Mouse (Mus musculus) forebrain, embryonic 15.5 days (tissue): ENCODE data around the gene Top1. TPM values are rescaled to one million over a fixed set of nuclear protein-coding genes. Genes with fewer than 3 reads are reported as not detected.
"Not testable (repeated sequence)": the region's sequence is repeated elsewhere in the genome, so short reads cannot be mapped to it uniquely, and the experiment has no call there.

Experiments
- ATAC-seq: fragments of 200-750 bp; cut with Nextera tagmentation; replicated peaks from 2 replicates; pipeline ENCODE4 v1.8.0; 2017; ENCODE audit warnings: mild to moderate bottlenecking, moderate TSS enrichment, moderate library complexity
- H3K27ac ChIP-seq: fragments of 300-500 bp; sonication (generic); replicated peaks from 2 replicates; pipeline ENCODE4 v1.5.1; 2015; ENCODE audit warnings: mild to moderate bottlenecking, inconsistent platforms
- H3K27me3 ChIP-seq: fragments of 300-500 bp; sonication (generic); 2 replicates; pipeline ENCODE4 v1.6.1; 2015; ENCODE audit warnings: inconsistent platforms
- H3K36me3 ChIP-seq: fragments of 300-500 bp; sonication (generic); 2 replicates; pipeline ENCODE4 v1.6.1; 2015; ENCODE audit warnings: mild to moderate bottlenecking, inconsistent platforms
- H3K4me1 ChIP-seq: fragments of 300-500 bp; sonication (generic); 2 replicates; pipeline ENCODE4 v1.6.1; 2015; ENCODE audit warnings: inconsistent platforms
- H3K4me2 ChIP-seq: fragments of 300-500 bp; sonication (generic); replicated peaks from 2 replicates; pipeline ENCODE4 v1.6.1; 2015; ENCODE audit warnings: mild to moderate bottlenecking, inconsistent platforms
- H3K4me3 ChIP-seq: fragments of 300-500 bp; sonication (generic); 2 replicates; pipeline ENCODE4 v1.5.1; 2015; ENCODE audit warnings: mild to moderate bottlenecking, inconsistent platforms
- H3K9ac ChIP-seq: fragments of 300-500 bp; sonication (generic); replicated peaks from 2 replicates; pipeline ENCODE4 v1.6.1; 2015; ENCODE audit warnings: mild to moderate bottlenecking, inconsistent platforms
- H3K9me3 ChIP-seq: fragments of 300-500 bp; sonication (generic); 2 replicates; pipeline ENCODE4 v1.6.1; 2016; ENCODE audit warnings: inconsistent platforms
- WGBS: fragments of 180-500 bp; shearing (Covaris S2); methylation state at CpG from one replicate; pipeline ENCODE4 v1.1.7; 2015; ENCODE audit warnings: mixed read lengths; 5-methylcytosine and 5-hydroxymethylcytosine counted together
- polyA plus RNA-seq: library from polyadenylated mRNA; unstranded; fragments of >200 nt; fragmentation: Nextera tagmentation; extraction: Ambion mirVana; gene quantifications from 2 replicates; pipeline ENCODE4 v1.2.1, GENCODE M21; 2015

Gene Top1
- polyA plus RNA-seq, 1 experiment from 2014 or later: 106 TPM

GRCm38 (mm10) chr2:160646144-160646844 is 606 bp downstream of the Top1 start:
- peaks cover 36% of the 10 kb centered on the region for H3K4me1 ChIP-seq
- H3K4me3 ChIP-seq: peak overlapping the region; percentile 68
- ATAC-seq: peak; percentile 26; the same call in 1 of the 2 replicates
- no peaks in the 10 kb centered on the region for H3K27me3 ChIP-seq
- under 1% methylated on average over 71 of the region's 76 CpGs for WGBS
- H3K9ac ChIP-seq: peak overlapping the region; percentile 92
- peak overlapping the region; percentile 98 for H3K27ac ChIP-seq
- no peaks in the 10 kb centered on the region for H3K9me3 ChIP-seq
- peak overlapping the region; percentile 83 for H3K4me2 ChIP-seq
- H3K36me3 ChIP-seq: no peaks in the 10 kb centered on the region

DNA sequence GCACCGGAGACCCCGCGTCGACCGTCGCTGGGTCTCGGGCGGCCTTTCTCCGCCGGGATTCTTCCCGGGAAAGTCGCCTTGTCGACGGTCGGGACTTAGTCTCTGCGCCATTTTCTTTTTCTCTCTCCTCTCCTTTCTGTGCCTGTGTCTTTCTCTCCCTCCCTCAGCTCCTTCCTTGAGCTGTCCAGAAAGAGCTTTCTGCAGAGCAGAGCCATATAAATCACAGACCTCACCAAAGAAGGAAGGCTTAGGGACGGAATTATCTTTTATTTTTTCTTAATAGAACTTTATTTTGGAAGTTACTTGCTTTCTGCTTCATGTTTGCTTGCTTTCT is 1.1 kb downstream of the Top1 start:
- H3K4me3 ChIP-seq: peak overlapping the region; percentile 68
- no peak for ATAC-seq
- peaks cover 38% of the 10 kb centered on the region for H3K4me1 ChIP-seq
- H3K4me2 ChIP-seq: peak overlapping the region; percentile 83
- under 1% methylated on average over 17 of the region's 17 CpGs for WGBS
- H3K27me3 ChIP-seq: no peaks in the 10 kb centered on the region
- peak overlapping the region; percentile 92 for H3K9ac ChIP-seq
- H3K9me3 ChIP-seq: no peaks in the 10 kb centered on the region
- peak overlapping the region; percentile 98 for H3K27ac ChIP-seq
- no peaks in the 10 kb centered on the region for H3K36me3 ChIP-seq

DNA sequence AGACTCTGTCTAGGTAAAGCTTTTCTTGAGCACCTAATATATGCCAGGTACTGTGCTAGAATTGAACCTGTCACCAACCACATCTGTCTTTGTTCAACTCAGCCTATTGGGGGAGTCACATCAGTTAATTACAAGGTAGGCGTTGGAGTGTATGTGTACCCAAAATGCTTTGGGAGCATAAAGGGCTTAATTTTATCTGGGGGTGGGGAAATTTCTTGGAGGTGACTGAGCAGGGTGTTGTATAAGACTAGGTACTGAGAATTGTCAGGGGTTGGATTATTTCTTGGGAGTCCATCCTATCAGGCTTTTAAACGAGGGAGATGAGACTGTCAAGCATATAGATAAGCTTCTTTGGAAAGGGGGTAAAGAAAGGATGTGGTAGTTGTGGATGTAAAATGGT is 2.4 kb downstream of the Top1 start:
- Histone ChIP-seq H3K4me3 (peak overlapping the region; percentile 68), H3K27ac (0 out of 2 replicates have a peak overlapping the region, but pooled peaks have one; percentile 14), H3K9me3 (no peaks in the 10 kb centered on the region), H3K9ac (peak overlapping the region; percentile 92), H3K4me2 (peak overlapping the region; percentile 83), H3K4me1 (peaks cover 48% of the 10 kb centered on the region), H3K27me3 (no peaks in the 10 kb centered on the region), H3K36me3 (0 out of 2 replicates have a peak, but pooled peaks cover 3% of the 10 kb centered on the region)
- WGBS: 14% methylated on average over 2 of the region's 2 CpGs
- ATAC-seq: no peak

DNA sequence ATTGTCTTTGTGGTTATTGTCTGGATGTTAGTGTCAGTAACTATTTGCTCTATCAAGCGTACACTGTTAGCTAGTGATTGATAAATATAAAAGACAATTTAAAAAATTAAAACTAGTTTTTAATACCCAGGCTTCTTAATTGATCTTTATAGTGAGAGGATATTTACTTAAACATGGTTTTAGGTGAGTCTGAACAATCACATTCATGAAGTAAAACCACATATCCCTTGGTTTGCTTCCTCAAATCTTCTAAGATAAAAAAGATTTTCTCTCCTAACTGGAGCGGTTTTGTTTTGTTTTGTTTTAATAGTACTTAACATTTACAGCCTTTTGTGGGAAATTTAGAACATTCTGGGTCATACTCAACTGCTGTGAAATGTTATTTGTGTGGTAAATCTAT is 3.4 kb downstream of the Top1 start:
- no peak for ATAC-seq
- H3K9ac ChIP-seq: peak overlapping the region; percentile 49

GRCm38 (mm10) chr2:160651165-160651564 is 5.5 kb downstream of the Top1 start:
- Histone ChIP-seq H3K27me3 (no peaks in the 10 kb centered on the region), H3K4me3 (no peak overlapping the region), H3K4me2 (no peak overlapping the region), H3K4me1 (peaks cover 62% of the 10 kb centered on the region), H3K9me3 (no peaks in the 10 kb centered on the region), H3K27ac (no peak overlapping the region), H3K36me3 (0 out of 2 replicates have a peak, but pooled peaks cover 14% of the 10 kb centered on the region), H3K9ac (no peak overlapping the region)
- WGBS: 63% methylated on average over 2 of the region's 2 CpGs
- no peak for ATAC-seq

More for the DNA sequence above, 3.4 kb downstream of the Top1 start:
- Histone ChIP-seq H3K9me3 (no peaks in the 10 kb centered on the region), H3K27ac (no peak overlapping the region), H3K36me3 (0 out of 2 replicates have a peak, but pooled peaks cover 7% of the 10 kb centered on the region), H3K4me3 (peak overlapping the region; percentile 68), H3K27me3 (no peaks in the 10 kb centered on the region), H3K4me2 (peak overlapping the region; percentile 83), H3K4me1 (peaks cover 52% of the 10 kb centered on the region)
- WGBS: 75% methylated on average over 2 of the region's 2 CpGs

DNA sequence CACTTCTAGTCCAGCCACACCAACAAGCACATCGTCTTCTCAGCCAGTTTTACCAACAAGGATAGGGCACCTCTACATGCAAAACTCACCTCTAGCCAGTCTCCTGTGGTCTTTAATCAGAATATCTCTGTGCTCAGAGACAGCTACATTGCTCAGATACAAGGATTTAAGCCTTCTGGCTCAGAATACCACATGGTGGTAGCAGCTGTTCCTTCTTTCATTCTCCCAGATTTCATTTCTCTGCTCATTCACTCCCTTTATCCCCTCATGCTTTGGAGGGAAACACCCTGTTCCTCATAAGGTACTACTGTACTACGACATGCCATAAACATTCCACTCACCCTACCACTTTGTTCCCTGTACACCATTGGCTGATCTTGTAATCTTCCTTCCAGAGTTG is 7.5 kb downstream of the Top1 start:
- H3K4me3 ChIP-seq: no peak overlapping the region
- 76% methylated on average over 2 of the region's 2 CpGs for WGBS
- peaks cover 56% of the 10 kb centered on the region for H3K4me1 ChIP-seq
- H3K9me3 ChIP-seq: no peaks in the 10 kb centered on the region
- H3K4me2 ChIP-seq: no peak overlapping the region
- ATAC-seq: no peak
- H3K36me3 ChIP-seq: 0 out of 2 replicates have a peak, but pooled peaks cover 14% of the 10 kb centered on the region
- H3K27me3 ChIP-seq: no peaks in the 10 kb centered on the region
- peak overlapping the region; percentile 51 for H3K27ac ChIP-seq
- H3K9ac ChIP-seq: no peak overlapping the region

- no peak for ATAC-seq
- H3K36me3 ChIP-seq: 0 out of 2 replicates have a peak, but pooled peaks cover 14% of the 10 kb centered on the region
- no peaks in the 10 kb centered on the region for H3K9me3 ChIP-seq
- H3K4me2 ChIP-seq: no peak overlapping the region
- no peak overlapping the region for H3K4me3 ChIP-seq
- peak overlapping the region; percentile 32 for H3K27ac ChIP-seq
- peaks cover 41% of the 10 kb centered on the region for H3K4me1 ChIP-seq
- 72% methylated on average over 1 of the region's 1 CpGs for WGBS
- H3K9ac ChIP-seq: no peak overlapping the region
- no peaks in the 10 kb centered on the region for H3K27me3 ChIP-seq
Measured at GRCm38 (mm10) chr2:160655561-160655960, 9.9 kb downstream of the Top1 start.

DNA sequence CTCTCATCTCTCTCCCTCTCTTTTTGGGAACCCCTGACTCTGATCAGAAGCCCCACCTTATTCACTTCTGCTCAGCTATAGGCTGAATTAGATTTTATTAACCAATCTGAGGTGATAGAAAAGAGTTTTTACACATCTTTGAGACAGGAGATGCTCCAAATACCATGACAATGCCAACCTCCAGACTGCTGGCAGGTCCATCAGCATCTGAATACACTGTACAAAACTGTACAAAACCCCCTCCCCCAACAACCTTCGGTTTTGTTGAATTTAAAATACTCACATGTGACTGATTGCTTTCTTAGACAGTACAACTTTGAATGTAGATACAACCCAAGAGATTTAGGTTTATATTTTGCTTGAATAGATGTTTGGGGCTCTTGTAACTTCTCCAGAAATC is 10.5 kb downstream of the Top1 start:
- H3K4me1 ChIP-seq: peaks cover 36% of the 10 kb centered on the region
- H3K4me3 ChIP-seq: no peak overlapping the region
- no peak for ATAC-seq
- H3K27ac ChIP-seq: no peak overlapping the region
- no peak overlapping the region for H3K4me2 ChIP-seq
- H3K9me3 ChIP-seq: no peaks in the 10 kb centered on the region
- WGBS: 63% methylated on average over 1 of the region's 1 CpGs
- no peaks in the 10 kb centered on the region for H3K27me3 ChIP-seq
- H3K9ac ChIP-seq: no peak overlapping the region
- 0 out of 2 replicates have a peak, but pooled peaks cover 14% of the 10 kb centered on the region for H3K36me3 ChIP-seq

DNA sequence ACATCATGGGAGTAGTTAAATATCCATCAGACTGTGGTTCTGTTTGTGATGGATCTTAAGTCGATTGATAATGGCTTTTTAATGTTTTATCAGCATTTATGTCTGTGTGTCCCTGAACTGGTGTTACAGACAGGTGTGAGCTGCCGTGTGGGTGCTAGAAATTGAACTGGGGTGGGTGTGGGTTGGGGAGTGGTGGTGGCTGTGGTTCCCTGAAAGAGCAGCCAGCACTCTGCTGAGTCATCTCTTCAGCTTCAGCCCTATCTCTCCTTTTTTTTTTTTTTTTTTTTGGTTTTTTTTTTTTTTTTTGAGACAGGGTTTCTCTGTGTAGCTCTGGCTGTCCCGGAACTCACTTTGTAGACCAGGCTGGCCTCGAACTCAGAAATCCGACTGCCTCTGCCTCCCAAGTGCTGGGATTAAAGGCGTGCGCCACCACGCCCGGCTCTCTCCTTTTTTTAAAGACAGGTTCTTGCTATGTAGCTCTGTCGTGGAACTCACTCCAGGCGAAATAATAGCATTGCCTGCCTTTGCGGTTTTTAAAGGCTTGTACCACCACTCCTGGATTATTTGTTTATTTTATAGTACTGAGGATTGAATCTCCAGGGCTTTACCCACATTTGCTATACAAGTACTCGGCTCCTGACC is 12.2 kb downstream of the Top1 start:
- Histone ChIP-seq H3K4me2 (no peak overlapping the region), H3K27ac (no peak overlapping the region), H3K36me3 (peaks cover 16% of the 10 kb centered on the region; the same call in 1 of the 2 replicates), H3K4me1 (peaks cover 25% of the 10 kb centered on the region), H3K27me3 (no peaks in the 10 kb centered on the region), H3K9me3 (no peaks in the 10 kb centered on the region), H3K4me3 (no peak overlapping the region), H3K9ac (no peak overlapping the region)
- 94% methylated on average over 12 of the region's 13 CpGs for WGBS
- ATAC-seq: no peak

GRCm38 (mm10) chr2:160658811-160659210 is 13.1 kb downstream of the Top1 start:
- Histone ChIP-seq H3K4me1 (peaks cover 19% of the 10 kb centered on the region), H3K4me3 (no peak overlapping the region), H3K36me3 (peaks cover 9% of the 10 kb centered on the region; the same call in 1 of the 2 replicates), H3K4me2 (no peak overlapping the region), H3K9ac (no peak overlapping the region), H3K27me3 (no peaks in the 10 kb centered on the region), H3K27ac (no peak overlapping the region), H3K9me3 (no peaks in the 10 kb centered on the region)
- ATAC-seq: no peak

- Histone ChIP-seq H3K27ac (no peak overlapping the region), H3K4me2 (no peak overlapping the region), H3K4me1 (peaks cover 7% of the 10 kb centered on the region; the same call in 1 of the 2 replicates), H3K36me3 (peaks cover 2% of the 10 kb centered on the region; the same call in 1 of the 2 replicates), H3K9ac (no peak overlapping the region), H3K9me3 (no peaks in the 10 kb centered on the region), H3K4me3 (no peak overlapping the region), H3K27me3 (no peaks in the 10 kb centered on the region)
- ATAC-seq: no peak
Measured at GRCm38 (mm10) chr2:160664421-160664820, 18.7 kb downstream of the Top1 start.

- H3K4me3 ChIP-seq, H3K4me1 ChIP-seq, H3K27ac ChIP-seq, H3K4me2 ChIP-seq, H3K27me3 ChIP-seq, H3K9me3 ChIP-seq, H3K36me3 ChIP-seq, ATAC-seq, H3K9ac ChIP-seq: not testable (repeated sequence)
- 96% methylated on average over 2 of the region's 2 CpGs for WGBS
Measured at GRCm38 (mm10) chr2:160664986-160665385, 19.3 kb downstream of the Top1 start.
